Mouse (Mus musculus): ENCODE results near the gene Atg4d. TPM values are rescaled to one million over a fixed set of nuclear protein-coding genes. Genes with fewer than 3 reads are reported as not detected.

Atg4d gene
- polyA plus RNA-seq (2014; fragmentation: Illumina TruSeq; extraction: RNeasy Lipid Tissue Mini Kit (QIAGEN cat#74804); ENCODE audit: low read depth, low replicate concordance) = 2.4 TPM

GRCm38 (mm10) chr9:21265000-21265561 is at the start of gene Atg4d:
Gene Atg4d, plus strand, starts transcription at chr9:21265293.

GRCm38 (mm10) chr9:21238733-21239464 is 26.2 kb upstream of the Atg4d start, which contains the start of gene Keap1:
Gene Keap1, minus strand, starts transcription at chr9:21239361.

GRCm38 (mm10) chr9:21248326-21248725 is 16.8 kb upstream of the Atg4d start, which contains the start of gene S1pr5:
Gene S1pr5, minus strand, starts transcription at chr9:21248443.

GRCm38 (mm10) chr9:21287571-21288402 is 22.7 kb downstream of the Atg4d start, which contains the start of gene Kri1:
Gene Kri1, minus strand, starts transcription at chr9:21287969.

GRCm38 (mm10) chr9:21291022-21291787 is 26.1 kb downstream of the Atg4d start, which contains the start of gene Cdkn2d:
Gene Cdkn2d, minus strand, starts transcription at chr9:21291407.

GRCm38 (mm10) chr9:21312134-21312533 is 47.0 kb downstream of the Atg4d start, which contains the start of gene Ap1m2:
Gene Ap1m2, minus strand, starts transcription at chr9:21312337.

GRCm38 (mm10) chr9:21320619-21321512 is 55.8 kb downstream of the Atg4d start, which contains the start of gene Slc44a2:
Gene Slc44a2, plus strand, starts transcription at chr9:21320698.

Other genes starting within 250 kb of the Atg4d start
- 3.1 TPM for gene Icam1, start 249.3 kb upstream of the Atg4d start, polyA plus RNA-seq (2014; fragmentation: Illumina TruSeq; extraction: RNeasy Lipid Tissue Mini Kit (QIAGEN cat#74804); ENCODE audit: low read depth, low replicate concordance)
- not detected for gene Icam4, start 235.9 kb upstream of the Atg4d start, polyA plus RNA-seq (2014; fragmentation: Illumina TruSeq; extraction: RNeasy Lipid Tissue Mini Kit (QIAGEN cat#74804); ENCODE audit: low read depth, low replicate concordance)
- not detected for gene Icam5, start 233.2 kb upstream of the Atg4d start, polyA plus RNA-seq (2014; fragmentation: Illumina TruSeq; extraction: RNeasy Lipid Tissue Mini Kit (QIAGEN cat#74804); ENCODE audit: low read depth, low replicate concordance)
- gene Zglp1, start 198.2 kb upstream of the Atg4d start, polyA plus RNA-seq (2014; fragmentation: Illumina TruSeq; extraction: RNeasy Lipid Tissue Mini Kit (QIAGEN cat#74804); ENCODE audit: low read depth, low replicate concordance) = not detected
- not detected for gene Gm49373, start 192.2 kb upstream of the Atg4d start, polyA plus RNA-seq (2014; fragmentation: Illumina TruSeq; extraction: RNeasy Lipid Tissue Mini Kit (QIAGEN cat#74804); ENCODE audit: low read depth, low replicate concordance)
- gene Fdx1l, start 191.7 kb upstream of the Atg4d start, polyA plus RNA-seq (2014; fragmentation: Illumina TruSeq; extraction: RNeasy Lipid Tissue Mini Kit (QIAGEN cat#74804); ENCODE audit: low read depth, low replicate concordance) = 2.0 TPM
- 0.11 TPM for gene Gm38431, start 173.3 kb upstream of the Atg4d start, polyA plus RNA-seq (2014; fragmentation: Illumina TruSeq; extraction: RNeasy Lipid Tissue Mini Kit (QIAGEN cat#74804); ENCODE audit: low read depth, low replicate concordance)
- 3.2 TPM for gene Raver1, start 173.3 kb upstream of the Atg4d start, polyA plus RNA-seq (2014; fragmentation: Illumina TruSeq; extraction: RNeasy Lipid Tissue Mini Kit (QIAGEN cat#74804); ENCODE audit: low read depth, low replicate concordance)
- 2.3 TPM for gene Tyk2, start 134.1 kb upstream of the Atg4d start, polyA plus RNA-seq (2014; fragmentation: Illumina TruSeq; extraction: RNeasy Lipid Tissue Mini Kit (QIAGEN cat#74804); ENCODE audit: low read depth, low replicate concordance)
- gene Cdc37, start 115.3 kb upstream of the Atg4d start, polyA plus RNA-seq (2014; fragmentation: Illumina TruSeq; extraction: RNeasy Lipid Tissue Mini Kit (QIAGEN cat#74804); ENCODE audit: low read depth, low replicate concordance) = 14.0 TPM
- gene Pde4a, start 99.6 kb upstream of the Atg4d start, polyA plus RNA-seq (2014; fragmentation: Illumina TruSeq; extraction: RNeasy Lipid Tissue Mini Kit (QIAGEN cat#74804); ENCODE audit: low read depth, low replicate concordance) = 0.69 TPM
- 6.6 TPM for gene Keap1, start 25.9 kb upstream of the Atg4d start, polyA plus RNA-seq (2014; fragmentation: Illumina TruSeq; extraction: RNeasy Lipid Tissue Mini Kit (QIAGEN cat#74804); ENCODE audit: low read depth, low replicate concordance)
- 2.5 TPM for gene S1pr5, start 16.9 kb upstream of the Atg4d start, polyA plus RNA-seq (2014; fragmentation: Illumina TruSeq; extraction: RNeasy Lipid Tissue Mini Kit (QIAGEN cat#74804); ENCODE audit: low read depth, low replicate concordance)
- 2.3 TPM for gene Kri1, start 22.7 kb downstream of the Atg4d start, polyA plus RNA-seq (2014; fragmentation: Illumina TruSeq; extraction: RNeasy Lipid Tissue Mini Kit (QIAGEN cat#74804); ENCODE audit: low read depth, low replicate concordance)
- 0.74 TPM for gene Cdkn2d, start 26.1 kb downstream of the Atg4d start, polyA plus RNA-seq (2014; fragmentation: Illumina TruSeq; extraction: RNeasy Lipid Tissue Mini Kit (QIAGEN cat#74804); ENCODE audit: low read depth, low replicate concordance)
- not detected for gene Ap1m2, start 47.0 kb downstream of the Atg4d start, polyA plus RNA-seq (2014; fragmentation: Illumina TruSeq; extraction: RNeasy Lipid Tissue Mini Kit (QIAGEN cat#74804); ENCODE audit: low read depth, low replicate concordance)
- gene Slc44a2, start 55.4 kb downstream of the Atg4d start, polyA plus RNA-seq (2014; fragmentation: Illumina TruSeq; extraction: RNeasy Lipid Tissue Mini Kit (QIAGEN cat#74804); ENCODE audit: low read depth, low replicate concordance) = 3.2 TPM
- gene Ilf3, start 102.6 kb downstream of the Atg4d start, polyA plus RNA-seq (2014; fragmentation: Illumina TruSeq; extraction: RNeasy Lipid Tissue Mini Kit (QIAGEN cat#74804); ENCODE audit: low read depth, low replicate concordance) = 4.7 TPM
- not detected for gene Qtrt1, start 146.5 kb downstream of the Atg4d start, polyA plus RNA-seq (2014; fragmentation: Illumina TruSeq; extraction: RNeasy Lipid Tissue Mini Kit (QIAGEN cat#74804); ENCODE audit: low read depth, low replicate concordance)
- gene Dnm2, start 159.6 kb downstream of the Atg4d start, polyA plus RNA-seq (2014; fragmentation: Illumina TruSeq; extraction: RNeasy Lipid Tissue Mini Kit (QIAGEN cat#74804); ENCODE audit: low read depth, low replicate concordance) = 9.2 TPM
- gene Tmed1, start 245.0 kb downstream of the Atg4d start, polyA plus RNA-seq (2014; fragmentation: Illumina TruSeq; extraction: RNeasy Lipid Tissue Mini Kit (QIAGEN cat#74804); ENCODE audit: low read depth, low replicate concordance) = 1.9 TPM